Comparison of ENCODE assay signal across 8 mouse cellular contexts in genomic region chr1:135584587-135585541, GRCm38 (mm10). TPM values are rescaled to one million over a fixed set of nuclear protein-coding genes. Genes with fewer than 3 reads are reported as not detected.
DNase-seq lines count a peak whose midpoint lies in the region; ATAC-seq and TF ChIP-seq lines count a peak whose summit lies in the region.

No protein-coding gene starts in this region.

- peak overlapping the region; percentile 55 for H3K4me3 ChIP-seq in cortical plate, adult 2 months (ENCODE audit: insufficient read depth, low read length)
- peak overlapping the region; percentile 56 for H3K4me3 ChIP-seq in heart, adult 2 months
- peak overlapping the region; percentile 58 for H3K4me3 ChIP-seq in kidney, embryonic 15.5 days (replicated peaks)
- peak overlapping the region; percentile 49; the same call in 1 of the 2 replicates for H3K4me3 ChIP-seq in liver, adult 2 months (ENCODE audit: insufficient read depth, low read depth, low read length)
- peak overlapping the region; percentile 88 for H3K4me3 ChIP-seq in midbrain, embryonic 16.5 days (ENCODE audit: low read depth, low read length)

- no peaks in the 10 kb centered on the region for H3K79me2 ChIP-seq in heart, adult 2 months (replicated peaks; ENCODE audit: control insufficient read depth, insufficient read depth, low read length)
- no peaks in the 10 kb centered on the region for H3K79me2 ChIP-seq in liver, adult 2 months (ENCODE audit: control insufficient read depth, insufficient read depth, low read length)

- DNase-seq in cerebellum, postnatal 14 days = peak; percentile 72 to 76
- DNase-seq in cerebellum, adult 11 months = no peak
- DNase-seq in heart, adult 2 months = peak; percentile 57 to 70
- DNase-seq in liver, adult 2 months (ENCODE audit: extremely low read depth, low read depth, low spot score) = no peak
- peak; percentile 26 for DNase-seq in thymus, postnatal 14 days

- H3K27ac ChIP-seq in cortical plate, adult 2 months (ENCODE audit: insufficient read depth, low read length) = peak overlapping the region; percentile 90
- H3K27ac ChIP-seq in heart, adult 2 months = peak overlapping the region; percentile 59
- peak overlapping the region; percentile 49 for H3K27ac ChIP-seq in kidney, embryonic 15.5 days
- no peak overlapping the region for H3K27ac ChIP-seq in liver, adult 2 months (replicated peaks; ENCODE audit: insufficient read depth, low read depth, low read length)
- peak overlapping the region; percentile 94 for H3K27ac ChIP-seq in midbrain, embryonic 16.5 days (ENCODE audit: low read length)

- no peaks in the 10 kb centered on the region for H3K9me3 ChIP-seq in kidney, embryonic 15.5 days (replicated peaks)
- no peaks in the 10 kb centered on the region for H3K9me3 ChIP-seq in midbrain, embryonic 16.5 days (replicated peaks; ENCODE audit: control insufficient read depth, low read length, poor library complexity, severe bottlenecking)

- ATAC-seq in kidney, embryonic 15.5 days (replicated peaks; ENCODE audit: low FRiP score) = peak; percentile 35
- ATAC-seq in midbrain, embryonic 16.5 days = peak; percentile 67

- peak; percentile 43; the same call in 1 of the 2 replicates for TF ChIP-seq POLR2A in cortical plate, adult 2 months (IDR thresholded peaks at IDR 0.05; ENCODE audit: extremely low read depth, insufficient read depth, low read length)
- TF ChIP-seq POLR2A in heart, adult 2 months (IDR thresholded peaks at IDR 0.05; ENCODE audit: insufficient read depth, low read depth, low read length) = no peak
- TF ChIP-seq POLR2A in liver, adult 2 months (IDR thresholded peaks at IDR 0.05; ENCODE audit: extremely low read depth, insufficient read depth, low read length) = no peak

- TF ChIP-seq EP300 in heart, adult 2 months (IDR thresholded peaks at IDR 0.05; ENCODE audit: insufficient read depth, low read depth, low read length) = no peak

- H3K36me3 ChIP-seq in heart, adult 2 months (ENCODE audit: control insufficient read depth, insufficient read depth, low read length) = no peaks in the 10 kb centered on the region
- H3K36me3 ChIP-seq in kidney, embryonic 15.5 days = no peaks in the 10 kb centered on the region
- no peaks in the 10 kb centered on the region for H3K36me3 ChIP-seq in liver, adult 2 months (ENCODE audit: control insufficient read depth, insufficient read depth, low read length)
- no peaks in the 10 kb centered on the region for H3K36me3 ChIP-seq in midbrain, embryonic 16.5 days (ENCODE audit: control insufficient read depth, insufficient read depth, low read length)

- no peaks in the 10 kb centered on the region for H3K27me3 ChIP-seq in heart, adult 2 months (ENCODE audit: control insufficient read depth, insufficient read depth, low read length)
- H3K27me3 ChIP-seq in kidney, embryonic 15.5 days = peaks cover 17% of the 10 kb centered on the region
- H3K27me3 ChIP-seq in liver, adult 2 months (ENCODE audit: control insufficient read depth, insufficient read depth, low read length) = peaks cover 5% of the 10 kb centered on the region; the same call in 1 of the 2 replicates
- H3K27me3 ChIP-seq in midbrain, embryonic 16.5 days (ENCODE audit: control insufficient read depth, insufficient read depth, low read depth, low read length) = no peaks in the 10 kb centered on the region

- intact Hi-C loops in heart, adult 2 months (cut with DNase I) = loop anchor here (2.0 kb wide), 1 partner anchor 46 kb away; no protein-coding TSS in a partner anchor

- H3K9ac ChIP-seq in heart, adult 2 months (ENCODE audit: low read depth, low read length) = peak overlapping the region; percentile 83
- peak overlapping the region; percentile 41 for H3K9ac ChIP-seq in kidney, embryonic 15.5 days
- H3K9ac ChIP-seq in liver, adult 2 months (ENCODE audit: low read depth, low read length) = peak overlapping the region; percentile 50; the same call in 1 of the 2 replicates
- H3K9ac ChIP-seq in midbrain, embryonic 16.5 days (ENCODE audit: low read depth, low read length) = peak overlapping the region; percentile 92

- no peak for TF ChIP-seq CTCF in cortical plate, adult 2 months (IDR thresholded peaks at IDR 0.05; ENCODE audit: extremely low read depth, insufficient read depth, low read length)
- no peak for TF ChIP-seq CTCF in heart, adult 2 months (IDR thresholded peaks at IDR 0.05)
- no peak for TF ChIP-seq CTCF in liver, adult 2 months (IDR thresholded peaks at IDR 0.05; ENCODE audit: low read depth, low read length)

- H3K4me2 ChIP-seq in kidney, embryonic 15.5 days = peak overlapping the region; percentile 86
- H3K4me2 ChIP-seq in midbrain, embryonic 16.5 days (ENCODE audit: low read length) = peak overlapping the region; percentile 70

- 11% methylated on average over 69 of the region's 73 CpGs for WGBS in heart, adult 2 months
- WGBS in kidney, embryonic 15.5 days = 2% methylated on average over 72 of the region's 73 CpGs
- 11% methylated on average over 73 of the region's 73 CpGs for WGBS in liver, adult 2 months
- 1% methylated on average over 71 of the region's 73 CpGs for WGBS in midbrain, embryonic 16.5 days

- H3K4me1 ChIP-seq in cortical plate, adult 2 months (ENCODE audit: control insufficient read depth, insufficient read depth, low read length) = peaks cover 13% of the 10 kb centered on the region
- H3K4me1 ChIP-seq in heart, adult 2 months (ENCODE audit: control insufficient read depth, insufficient read depth, low read length) = peaks cover 8% of the 10 kb centered on the region
- H3K4me1 ChIP-seq in kidney, embryonic 15.5 days = peaks cover 56% of the 10 kb centered on the region
- H3K4me1 ChIP-seq in liver, adult 2 months (ENCODE audit: control insufficient read depth, insufficient read depth, low read length) = 0 out of 2 replicates have a peak, but pooled peaks cover 2% of the 10 kb centered on the region
- peaks cover 44% of the 10 kb centered on the region for H3K4me1 ChIP-seq in midbrain, embryonic 16.5 days (ENCODE audit: control insufficient read depth, insufficient read depth, low read length)

RNA-seq across cellular contexts. Expression of gene Nav1, which starts 22.2 kb away (rescaled TPM):
- polyA plus RNA-seq in cortical plate, adult 2 months (2012; rRNA removed) = 35.8 and 38.8 TPM in 2 replicates
- total RNA-seq in heart, adult 2 months (2021) = 10 to 100 TPM; 19.1 to 20.7 TPM
- polyA plus RNA-seq in heart, adult 2 months (2012; rRNA removed) = 15.2 and 16.8 TPM in 2 replicates
- polyA plus RNA-seq in kidney, embryonic 15.5 days (2015; fragmentation: Nextera tagmentation; extraction: Ambion mirVana) = 16.4 and 16.6 TPM in 2 replicates
- total RNA-seq in liver, adult 2 months (2014; rRNA removed) = 0.83 and 1.5 TPM in 2 replicates
- 1.1 and 1.8 TPM in 2 replicates for polyA plus RNA-seq in liver, adult 2 months (2012; rRNA removed)
- polyA plus RNA-seq in midbrain, embryonic 16.5 days (2015; fragmentation: Nextera tagmentation; extraction: Ambion mirVana) = 53.9 and 57.1 TPM in 2 replicates

Comparison
In these comparisons a context has a peak if more than half of its experiments do, and no peak if none do; other contexts are left out.
1. DNase-seq: peak in cerebellum, postnatal 14 days (2 of 2), heart, adult 2 months (2 of 2) and thymus, postnatal 14 days (single experiment); none in cerebellum, adult 11 months (single experiment) and liver, adult 2 months (single experiment).
2. H3K9ac ChIP-seq: peak in every context shown above with its lines; median percentile 92 in midbrain, embryonic 16.5 days; 83 in heart, adult 2 months; 50 in liver, adult 2 months; 41 in kidney, embryonic 15.5 days.
3. Peak in every context shown above with its lines, with median percentiles within 50 percentile points of each other: H3K4me3 ChIP-seq.